Mouse (Mus musculus) heart, embryonic 11.5 days (tissue): Measurements from ENCODE around the gene Gm3159. TPM values are rescaled to one million over a fixed set of nuclear protein-coding genes. Genes with fewer than 3 reads are reported as not detected.
"Not testable (repeated sequence)": the region's sequence is repeated elsewhere in the genome, so short reads cannot be mapped to it uniquely, and the experiment has no call there.

ENCODE experiments used
- ATAC-seq: fragments of 200-750 bp; cut with Nextera tagmentation; replicated peaks from 2 replicates; pipeline ENCODE4 v1.8.0; 2017; ENCODE audit warnings: moderate library complexity; ENCODE audit not compliant: insufficient number of reproducible peaks, low FRiP score, low TSS enrichment
- H3K27ac ChIP-seq: fragments of 300-500 bp; sonication (generic); 2 replicates; pipeline ENCODE4 v1.5.1; 2014; ENCODE audit warnings: mild to moderate bottlenecking, low read depth, low read length
- H3K27me3 ChIP-seq: fragments of 300-500 bp; sonication (generic); 2 replicates; pipeline ENCODE4 v1.6.1; 2014; ENCODE audit warnings: mild to moderate bottlenecking, low read length, mixed read lengths; ENCODE audit not compliant: control insufficient read depth, insufficient read depth
- H3K36me3 ChIP-seq: fragments of 300-500 bp; sonication (generic); 2 replicates; pipeline ENCODE4 v1.6.1; 2014; ENCODE audit warnings: mild to moderate bottlenecking, low read length, moderate library complexity, mixed read lengths; ENCODE audit not compliant: control insufficient read depth, insufficient read depth
- H3K4me1 ChIP-seq: fragments of 300-500 bp; sonication (generic); 2 replicates; pipeline ENCODE4 v1.6.1; 2014; ENCODE audit warnings: low read length; ENCODE audit not compliant: control insufficient read depth, insufficient read depth
- H3K4me2 ChIP-seq: fragments of 300-500 bp; sonication (generic); 2 replicates; pipeline ENCODE4 v1.6.1; 2014; ENCODE audit warnings: mild to moderate bottlenecking, moderate library complexity
- H3K4me3 ChIP-seq: fragments of 300-500 bp; sonication (generic); 2 replicates; pipeline ENCODE4 v1.5.1; 2014; ENCODE audit warnings: low read depth, low read length
- H3K9ac ChIP-seq: fragments of 300-500 bp; sonication (generic); 2 replicates; pipeline ENCODE4 v1.6.1; 2014; ENCODE audit warnings: mild to moderate bottlenecking, low read depth, low read length, moderate library complexity
- H3K9me3 ChIP-seq: fragments of 300-500 bp; sonication (generic); replicated peaks from 2 replicates; pipeline ENCODE4 v1.6.1; 2016; ENCODE audit warnings: low read length; ENCODE audit not compliant: control insufficient read depth
- WGBS: fragments of 180-500 bp; shearing (Covaris S2); extraction: QIAGEN DNeasy Blood & Tissue Kit; methylation state at CpG from one replicate; pipeline ENCODE4 v1.1.7; 2014; ENCODE audit not compliant: insufficient replicate concordance; 5-methylcytosine and 5-hydroxymethylcytosine counted together
- polyA plus RNA-seq: library from polyadenylated mRNA; unstranded; fragments of >200 nt; fragmentation: Nextera tagmentation; extraction: Ambion mirVana; gene quantifications from 2 replicates; pipeline ENCODE4 v1.2.1, GENCODE M21; 2014

The Gm3159 gene
- polyA plus RNA-seq: not detected in 2 replicates

DNA sequence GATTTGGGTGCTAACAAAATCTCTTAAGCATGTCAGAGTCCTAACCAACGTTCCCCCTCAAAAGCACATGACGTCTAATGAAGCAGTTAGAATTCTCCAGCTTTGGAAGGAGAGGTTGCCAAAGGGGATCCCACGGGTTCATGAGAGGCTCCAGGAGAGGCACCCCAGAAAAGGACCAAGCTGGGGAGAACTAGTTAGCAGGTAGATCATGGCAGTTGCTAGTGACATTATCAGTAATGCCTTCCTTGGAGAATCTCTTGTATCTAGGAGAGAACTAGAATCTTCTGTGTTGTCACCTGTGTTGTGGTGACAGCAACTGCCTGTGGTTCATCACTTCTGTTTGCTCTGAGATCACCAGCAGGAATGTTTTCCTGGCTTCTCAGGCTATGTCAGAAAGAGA is at the start of gene Gm3159:
TSS of gene Gm3159 (plus strand) at position 301 of the 400 bp plus-strand sequence.
- not testable (repeated sequence) for H3K9ac ChIP-seq, ATAC-seq, H3K4me3 ChIP-seq, H3K9me3 ChIP-seq, H3K36me3 ChIP-seq, H3K4me2 ChIP-seq, H3K4me1 ChIP-seq, H3K27me3 ChIP-seq, H3K27ac ChIP-seq
- WGBS: 63% methylated on average over 1 of the region's 3 CpGs

DNA sequence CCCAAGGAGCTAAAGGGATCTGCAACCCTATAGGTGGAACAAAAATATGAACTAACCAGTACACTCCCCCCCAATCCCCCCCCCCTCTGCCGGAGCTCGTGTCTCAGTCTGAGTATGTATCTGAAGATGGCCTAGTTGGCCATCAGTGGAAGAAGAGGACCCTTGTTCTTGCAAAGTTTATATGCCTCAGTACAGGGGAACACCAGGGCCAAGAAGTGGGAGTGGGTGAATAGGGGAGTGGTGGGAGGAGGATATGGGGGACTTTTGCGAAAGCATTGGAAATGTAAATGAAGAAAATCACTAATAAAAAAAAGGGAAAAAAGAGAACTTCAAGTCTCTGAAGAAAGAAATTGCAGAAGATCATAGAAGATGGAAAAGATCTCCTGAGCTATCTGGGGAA is 28.3 kb upstream of the Gm3159 start:
- not testable (repeated sequence) for ATAC-seq, H3K27ac ChIP-seq, H3K4me3 ChIP-seq, H3K36me3 ChIP-seq, H3K9ac ChIP-seq, H3K4me1 ChIP-seq, H3K4me2 ChIP-seq, H3K9me3 ChIP-seq, H3K27me3 ChIP-seq
- 76% methylated on average over 3 of the region's 3 CpGs for WGBS

DNA sequence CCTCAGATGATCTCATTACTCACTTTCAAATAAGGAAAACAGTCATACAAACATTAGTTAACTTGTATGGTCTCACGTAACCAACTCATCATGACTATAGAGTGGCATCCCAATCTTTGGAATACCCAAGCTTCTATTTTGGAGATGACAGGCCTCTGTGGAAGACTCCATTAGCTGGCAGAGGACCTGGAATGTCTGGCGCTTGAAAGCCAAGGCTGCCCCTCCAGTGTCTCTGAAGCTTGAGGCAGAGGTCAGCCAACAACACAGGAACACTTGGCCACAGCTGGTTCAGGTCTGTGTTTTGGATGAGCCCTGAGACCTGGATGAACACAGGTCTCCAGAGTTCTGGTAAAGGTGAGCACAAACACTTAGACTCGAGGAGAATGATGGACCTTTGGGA is 27.6 kb upstream of the Gm3159 start:
- H3K9ac ChIP-seq: not testable (repeated sequence)
- 67% methylated on average over 3 of the region's 3 CpGs for WGBS

DNA sequence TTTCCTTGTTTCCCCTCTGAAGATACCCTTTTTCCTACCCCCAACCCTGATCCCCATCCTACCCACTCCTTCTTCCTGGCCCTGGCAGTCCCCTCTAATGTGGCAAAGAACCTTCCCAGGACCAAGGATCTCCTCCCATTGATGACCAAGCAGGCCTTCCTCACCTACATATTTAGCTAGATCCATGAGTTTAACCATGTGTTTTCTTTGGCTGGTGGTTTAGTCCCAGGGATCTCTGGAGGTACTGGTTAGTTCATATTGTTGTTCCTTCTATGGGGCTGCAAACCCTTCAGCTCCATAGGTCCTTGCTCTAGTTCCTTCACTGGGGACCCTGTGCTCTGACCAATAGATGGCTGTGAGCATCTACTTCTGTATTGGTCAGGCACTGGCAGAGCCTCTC is 19.5 kb upstream of the Gm3159 start:
- not testable (repeated sequence) for H3K27ac ChIP-seq, H3K4me1 ChIP-seq, ATAC-seq

More for the DNA sequence above, 27.6 kb upstream of the Gm3159 start:
- H3K36me3 ChIP-seq, H3K27me3 ChIP-seq, H3K4me1 ChIP-seq, H3K9me3 ChIP-seq, H3K27ac ChIP-seq, H3K4me2 ChIP-seq, H3K4me3 ChIP-seq, ATAC-seq: not testable (repeated sequence)

DNA sequence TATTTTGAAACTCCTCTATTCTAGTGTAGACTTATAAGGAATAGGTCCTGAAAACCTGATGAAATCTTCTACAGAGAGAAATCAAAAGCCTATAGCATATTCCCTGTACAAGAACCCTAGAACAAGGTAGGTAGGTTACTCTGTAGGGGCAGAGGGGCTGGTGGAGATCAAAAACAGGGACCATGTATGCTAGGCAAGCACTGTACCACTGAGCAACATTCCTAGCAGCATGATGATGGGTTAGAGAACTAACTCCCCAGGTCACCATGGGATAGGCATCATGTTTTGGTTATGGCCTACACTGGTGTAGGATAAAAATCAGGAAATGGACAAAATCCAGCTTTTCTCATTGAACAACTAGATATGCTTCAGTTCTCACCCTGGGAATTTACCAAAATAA is 11.7 kb upstream of the Gm3159 start:
- H3K27ac ChIP-seq, H3K4me2 ChIP-seq, H3K36me3 ChIP-seq, H3K9ac ChIP-seq, H3K9me3 ChIP-seq, H3K4me1 ChIP-seq, H3K4me3 ChIP-seq, H3K27me3 ChIP-seq, ATAC-seq: not testable (repeated sequence)

More for the DNA sequence above, 19.5 kb upstream of the Gm3159 start:
- H3K27me3 ChIP-seq, H3K9ac ChIP-seq, H3K9me3 ChIP-seq, H3K4me3 ChIP-seq, H3K4me2 ChIP-seq, H3K36me3 ChIP-seq: not testable (repeated sequence)

DNA sequence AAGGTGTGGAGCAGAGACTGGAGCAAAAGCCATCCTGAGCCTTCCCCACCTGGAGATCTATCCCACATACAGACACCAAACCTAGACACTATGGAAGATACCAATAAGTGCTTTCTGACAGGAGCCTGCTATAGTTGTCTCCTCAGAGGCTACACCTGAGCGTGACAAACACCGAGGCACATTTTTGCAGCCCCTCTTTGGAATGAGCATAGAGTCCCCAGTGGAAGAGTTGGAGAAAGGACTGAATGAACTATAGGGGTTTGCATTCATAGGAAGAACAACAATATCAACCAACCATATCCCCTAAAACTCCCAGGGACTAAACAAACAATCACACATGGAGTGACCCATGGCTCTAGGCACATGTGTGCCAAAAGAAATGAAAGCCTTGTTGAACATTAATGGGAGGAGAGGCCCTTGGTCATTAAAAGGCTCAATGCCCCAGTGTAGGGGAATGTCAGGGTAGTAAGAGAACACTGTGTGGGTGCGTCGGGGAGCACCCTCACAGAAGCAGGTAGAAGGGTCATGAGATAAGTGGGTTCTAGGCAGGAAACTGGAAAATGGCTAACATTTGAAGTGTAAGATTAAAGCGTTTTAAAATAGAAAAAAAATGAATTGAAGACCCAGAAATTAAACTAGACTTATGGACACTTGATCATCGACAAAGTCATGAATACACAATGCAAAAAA is 4.3 kb upstream of the Gm3159 start:
- WGBS: 80% methylated on average over 4 of the region's 6 CpGs
- H3K4me2 ChIP-seq, ATAC-seq: not testable (repeated sequence)

DNA sequence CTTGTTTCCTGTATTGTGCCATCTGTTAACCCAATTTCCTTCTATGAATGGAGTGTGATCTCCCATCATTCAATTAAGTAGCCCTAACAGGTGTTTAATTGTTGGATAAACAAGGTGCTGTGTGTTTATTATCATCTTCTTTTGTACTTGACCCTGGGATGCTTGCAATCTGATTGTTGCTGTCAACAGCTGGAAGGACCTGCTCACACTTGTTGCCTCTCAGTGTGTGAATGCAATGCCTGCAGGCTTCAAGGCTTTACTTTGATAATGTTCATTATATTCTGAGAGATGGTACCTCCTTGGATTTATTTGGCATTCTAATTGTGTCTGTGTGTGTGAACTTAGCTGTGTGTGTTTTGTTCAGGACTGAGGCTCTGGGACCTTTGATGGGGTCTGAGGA is 1.3 kb downstream of the Gm3159 start:
- not testable (repeated sequence) for H3K36me3 ChIP-seq, H3K9me3 ChIP-seq, H3K27me3 ChIP-seq, ATAC-seq, H3K4me3 ChIP-seq, H3K9ac ChIP-seq, H3K27ac ChIP-seq, H3K4me1 ChIP-seq, H3K4me2 ChIP-seq

More for the DNA sequence above, 4.3 kb upstream of the Gm3159 start:
- H3K4me3 ChIP-seq, H3K9ac ChIP-seq, H3K27ac ChIP-seq, H3K27me3 ChIP-seq, H3K36me3 ChIP-seq, H3K4me1 ChIP-seq, H3K9me3 ChIP-seq: not testable (repeated sequence)

DNA sequence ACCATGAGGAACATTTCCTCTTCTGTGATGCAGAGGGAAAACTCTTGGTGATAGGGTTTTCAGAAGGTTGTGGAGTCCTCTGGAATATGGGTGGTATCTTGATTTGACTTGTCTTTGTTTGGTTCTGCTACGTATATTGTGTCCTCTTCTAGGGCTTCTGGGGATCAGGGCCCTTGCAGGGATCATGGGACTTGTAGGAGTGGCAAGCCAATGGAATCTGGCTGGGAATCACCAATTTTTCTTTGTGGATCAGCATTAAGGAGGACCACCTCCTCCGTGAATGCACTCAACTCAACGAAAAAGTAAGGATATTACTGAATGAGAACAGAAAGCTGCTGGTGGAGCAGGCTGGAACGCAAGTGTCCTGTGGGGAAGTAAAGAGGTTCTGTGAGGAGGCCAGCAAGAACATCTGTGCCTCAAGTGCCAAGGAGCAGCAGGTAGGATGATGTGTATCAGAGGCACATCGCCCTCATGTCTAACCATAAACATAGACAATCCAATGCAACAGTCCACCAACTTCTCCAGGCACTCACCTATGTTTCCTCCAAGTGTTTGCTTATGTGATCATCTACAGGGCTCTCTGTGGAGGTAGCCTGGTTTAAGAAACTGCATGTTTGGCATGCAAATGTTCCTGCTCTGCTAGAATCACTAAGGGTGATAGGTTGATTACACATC is 2.9 kb downstream of the Gm3159 start:
- not testable (repeated sequence) for H3K27me3 ChIP-seq, H3K9ac ChIP-seq, H3K4me3 ChIP-seq, H3K4me1 ChIP-seq, ATAC-seq, H3K4me2 ChIP-seq, H3K27ac ChIP-seq, H3K9me3 ChIP-seq, H3K36me3 ChIP-seq
- WGBS: 80% methylated on average over 5 of the region's 5 CpGs

DNA sequence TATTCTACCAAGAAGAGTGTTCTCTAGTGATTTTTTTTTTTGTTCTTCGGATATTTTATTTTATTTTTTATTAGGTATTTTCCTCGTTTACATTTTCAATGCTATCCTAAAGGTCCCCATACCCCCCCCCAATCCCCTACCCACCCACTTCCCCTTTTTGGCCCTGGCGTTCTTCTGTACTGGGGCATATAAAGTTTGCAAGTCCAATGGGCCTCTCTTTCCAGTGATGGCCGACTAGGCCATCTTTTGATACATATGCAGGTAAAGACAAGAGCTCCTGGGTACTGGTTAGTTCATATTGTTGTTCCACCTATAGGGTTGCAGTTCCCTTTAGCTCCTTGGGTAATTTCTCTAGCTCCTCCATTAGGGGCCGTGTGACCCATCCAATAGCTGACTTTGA is 3.9 kb downstream of the Gm3159 start:
- not testable (repeated sequence) for H3K27ac ChIP-seq, ATAC-seq, H3K9ac ChIP-seq, H3K4me1 ChIP-seq, H3K4me2 ChIP-seq, H3K27me3 ChIP-seq, H3K4me3 ChIP-seq, H3K9me3 ChIP-seq, H3K36me3 ChIP-seq
- WGBS: 65% methylated on average over 4 of the region's 5 CpGs
